Comparison of ENCODE assay signal across 20 mouse cellular contexts in the genomic region with DNA sequence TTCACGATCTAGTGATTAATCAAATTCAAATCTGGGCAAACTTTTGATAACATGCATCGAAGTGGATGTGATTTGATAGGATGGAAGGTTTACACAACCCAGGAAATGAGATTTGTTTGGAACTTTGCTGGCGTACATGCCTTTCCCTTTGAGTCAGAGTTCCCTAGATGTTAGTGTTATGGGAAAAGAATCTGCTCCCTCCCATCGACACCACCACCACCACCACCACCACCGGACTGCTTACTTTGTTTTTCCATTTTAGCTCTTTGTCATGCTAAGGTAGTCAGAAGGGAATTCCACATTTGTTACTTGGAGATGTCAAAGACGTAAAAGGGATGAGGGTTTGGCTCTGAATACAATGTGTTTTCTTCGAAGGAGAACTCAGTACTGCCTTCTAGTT. TPM values are rescaled to one million over a fixed set of nuclear protein-coding genes. Genes with fewer than 3 reads are reported as not detected.
DNase-seq lines count a peak whose midpoint lies in the region; ATAC-seq lines count a peak whose summit lies in the region.
"Had no signal": no experiment of that assay in that cellular context is flagged by ENCODE, and none has a peak within 500 bp of the region (broad histone marks: within the 10 kb centered on the region; RNA-seq: fewer than 3 reads in every experiment).

No protein-coding gene starts in this region.

- peak overlapping the region; percentile 20; the same call in 1 of the 2 replicates for H3K27ac ChIP-seq in heart, embryonic 13.5 days (replicated peaks)
- no peak overlapping the region for H3K27ac ChIP-seq in heart, embryonic 10.5 days
- H3K27ac ChIP-seq: forebrain, embryonic 10.5 days; hindbrain, embryonic 10.5 days; liver, embryonic 15.5 days; macrophage had no signal

- WGBS in heart, embryonic 13.5 days, result 56% methylated on average over 7 of the region's 7 CpGs
- WGBS in heart, embryonic 10.5 days, result 73% methylated on average over 7 of the region's 7 CpGs

- no peak overlapping the region for H3K4me3 ChIP-seq in heart, embryonic 13.5 days
- H3K4me3 ChIP-seq in heart, embryonic 10.5 days, result no peak overlapping the region
- H3K4me3 ChIP-seq: forebrain, embryonic 10.5 days; hindbrain, embryonic 10.5 days; liver, embryonic 15.5 days had no signal

- H3K27me3 ChIP-seq in heart, embryonic 13.5 days (replicated peaks), result no peaks in the 10 kb centered on the region
- no peaks in the 10 kb centered on the region for H3K27me3 ChIP-seq in heart, embryonic 10.5 days (ENCODE audit: insufficient read depth, poor library complexity, severe bottlenecking)
- H3K27me3 ChIP-seq: liver, embryonic 15.5 days had no signal

- H3K36me3 ChIP-seq in heart, embryonic 13.5 days, result no peaks in the 10 kb centered on the region
- H3K36me3 ChIP-seq in heart, embryonic 10.5 days, result no peaks in the 10 kb centered on the region
- H3K36me3 ChIP-seq: forebrain, embryonic 10.5 days; hindbrain, embryonic 10.5 days; liver, embryonic 15.5 days had no signal

- no peak overlapping the region for H3K9ac ChIP-seq in heart, embryonic 13.5 days
- H3K9ac ChIP-seq: forebrain, postnatal 0 days; liver, embryonic 15.5 days had no signal

- no peaks in the 10 kb centered on the region for H3K9me3 ChIP-seq in heart, embryonic 13.5 days
- no peaks in the 10 kb centered on the region for H3K9me3 ChIP-seq in heart, embryonic 10.5 days
- H3K9me3 ChIP-seq: forebrain, embryonic 10.5 days; hindbrain, embryonic 10.5 days; liver, embryonic 15.5 days had no signal

- H3K4me1 ChIP-seq in heart, embryonic 13.5 days, result peaks cover 28% of the 10 kb centered on the region
- peaks cover 2% of the 10 kb centered on the region for H3K4me1 ChIP-seq in heart, embryonic 10.5 days
- H3K4me1 ChIP-seq: hindbrain, embryonic 10.5 days; liver, embryonic 15.5 days had no signal

- no peak for ATAC-seq in heart, embryonic 13.5 days (ENCODE audit: extremely low read depth, insufficient number of reproducible peaks, low FRiP score, low TSS enrichment)
- ATAC-seq: forebrain, postnatal 0 days had no signal

- no peak overlapping the region for H3K4me2 ChIP-seq in heart, embryonic 13.5 days
- H3K4me2 ChIP-seq: liver, embryonic 15.5 days; midbrain, embryonic 11.5 days had no signal

- DNase-seq in heart, embryonic 10.5 days (ENCODE audit: low spot score), result no peak
- DNase-seq in testis, postnatal 10 days (ENCODE audit: low spot score), result peak; percentile 4
- no peak for DNase-seq in testis, postnatal 14 days (ENCODE audit: low spot score)
- DNase-seq in fibroblast of lung, adult 2 months (ENCODE audit: low read depth), result peak; percentile 80
- DNase-seq in spleen, postnatal 4 days (ENCODE audit: low spot score in 2 of 2), result no peak
- no peak for DNase-seq in left cerebral cortex, adult 11 months (ENCODE audit: low spot score)
- DNase-seq: adrenal gland, postnatal 25 days; cerebellum, adult 11-12 months; cerebellum, postnatal 25 days; embryo, embryonic 11 days; forebrain, postnatal 0 days; kidney, adult 18-20 months; kidney, postnatal 10 days; thymus, adult 18-20 months had no signal

RNA-seq across cellular contexts. Expression of a gene that starts 46.2 kb away (rescaled TPM):
- polyA plus RNA-seq in heart, embryonic 13.5 days (2015; fragmentation: Nextera tagmentation; extraction: Ambion mirVana), result 41.5 and 43.0 TPM in 2 replicates
- 26.0 and 29.0 TPM in 2 replicates for polyA plus RNA-seq in heart, embryonic 10.5 days (2016; fragmentation: Nextera tagmentation; extraction: Ambion mirVana)

Comparison
In these comparisons a context has a peak if more than half of its experiments do, and no peak if none do; other contexts are left out.
1. DNase-seq: peak in testis, postnatal 10 days (single experiment) and fibroblast of lung, adult 2 months (single experiment); none in heart, embryonic 10.5 days (single experiment), testis, postnatal 14 days (single experiment), spleen, postnatal 4 days (0 of 2) and left cerebral cortex, adult 11 months (single experiment).